ENCODE assay signal across 8 mouse cellular contexts in the genomic region with DNA sequence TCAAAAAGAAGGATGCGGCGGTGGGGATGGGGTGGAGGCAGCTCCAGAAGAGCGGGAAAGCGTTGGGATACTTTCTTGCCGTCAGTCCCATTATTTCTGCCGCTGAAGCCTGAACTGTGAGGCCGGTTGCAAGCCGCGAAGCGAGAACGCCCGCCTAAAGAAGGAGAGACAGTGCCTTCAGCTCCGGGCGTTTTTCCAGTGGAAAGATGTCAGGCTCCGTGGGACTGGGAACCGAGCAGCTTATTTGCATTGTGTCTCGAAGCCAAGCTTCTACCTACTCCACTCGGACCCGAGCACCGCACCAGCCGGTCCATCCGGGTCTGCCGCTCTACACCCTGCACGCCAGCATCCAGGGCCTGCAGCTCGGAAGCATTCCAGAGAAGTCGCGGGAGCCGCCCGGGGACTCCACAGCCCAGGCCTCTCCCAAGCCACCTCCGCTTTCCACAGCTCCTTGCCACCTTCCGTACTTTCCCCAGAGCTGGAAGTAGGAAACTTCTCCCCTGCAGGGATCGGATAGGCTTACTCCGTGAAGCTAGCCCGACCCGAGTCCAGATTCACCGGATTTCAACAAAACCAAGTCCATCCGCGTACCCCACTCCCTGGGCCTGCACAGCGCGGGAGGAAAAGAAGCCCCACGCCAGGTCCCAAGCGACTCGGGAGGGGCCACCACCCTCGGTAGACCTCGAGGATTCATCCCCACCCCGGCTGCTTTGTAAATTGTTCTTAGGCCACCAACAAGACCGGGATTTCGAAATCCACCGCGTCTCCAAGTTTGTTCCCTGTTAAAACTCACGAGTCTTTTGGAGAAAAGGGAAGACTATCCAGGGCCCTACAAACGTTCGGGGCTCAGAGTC. TPM values are rescaled to one million over a fixed set of nuclear protein-coding genes. Genes with fewer than 3 reads are reported as not detected.
DNase-seq lines count a peak whose midpoint lies in the region; ATAC-seq and TF ChIP-seq lines count a peak whose summit lies in the region.
"Had no signal": no experiment of that assay in that cellular context is flagged by ENCODE, and none has a peak within 500 bp of the region (broad histone marks: within the 10 kb centered on the region; RNA-seq: fewer than 3 reads in every experiment).

No protein-coding gene starts in this region.

- no peak overlapping the region for H3K9ac ChIP-seq in hindbrain, embryonic 12.5 days
- no peak overlapping the region for H3K9ac ChIP-seq in hindbrain, embryonic 16.5 days (ENCODE audit: low read depth, low read length)
- H3K9ac ChIP-seq: liver, embryonic 15.5 days had no signal

- no peak for ATAC-seq in hindbrain, embryonic 12.5 days (ENCODE audit: low FRiP score)
- ATAC-seq in hindbrain, embryonic 16.5 days: no peak

- no peak for TF ChIP-seq CTCF in E14TG2a.4 (conservative IDR thresholded peaks at IDR 0.05; ENCODE audit: low read length)
- no peak for TF ChIP-seq CTCF in brain, embryonic 14.5 days (IDR thresholded peaks at IDR 0.05; ENCODE audit: borderline replicate concordance, extremely low read depth, insufficient read depth, insufficient read length)

- no peaks in the 10 kb centered on the region; the same call in 1 of the 2 replicates for H3K9me3 ChIP-seq in hindbrain, embryonic 12.5 days (replicated peaks)
- H3K9me3 ChIP-seq in hindbrain, embryonic 16.5 days (ENCODE audit: control insufficient read depth, low read length): no peaks in the 10 kb centered on the region
- H3K9me3 ChIP-seq in E14TG2a.4 (ENCODE audit: low read length): no peaks in the 10 kb centered on the region
- H3K9me3 ChIP-seq in limb, embryonic 10.5 days (replicated peaks): no peaks in the 10 kb centered on the region
- H3K9me3 ChIP-seq: liver, embryonic 15.5 days had no signal

- under 1% methylated on average over 53 of the region's 53 CpGs for WGBS in hindbrain, embryonic 12.5 days
- under 1% methylated on average over 53 of the region's 53 CpGs for WGBS in hindbrain, embryonic 16.5 days
- under 1% methylated on average over 53 of the region's 53 CpGs for WGBS in limb, embryonic 10.5 days

- H3K4me1 ChIP-seq in hindbrain, embryonic 12.5 days: 0 out of 2 replicates have a peak, but pooled peaks cover 5% of the 10 kb centered on the region
- no peaks in the 10 kb centered on the region for H3K4me1 ChIP-seq in hindbrain, embryonic 16.5 days (ENCODE audit: control insufficient read depth, insufficient read depth, low read depth, low read length)
- peaks cover 51% of the 10 kb centered on the region for H3K4me1 ChIP-seq in E14TG2a.4 (replicated peaks; ENCODE audit: low read depth, low read length)
- peaks cover 42% of the 10 kb centered on the region for H3K4me1 ChIP-seq in limb, embryonic 10.5 days
- H3K4me1 ChIP-seq: liver, embryonic 15.5 days had no signal

- H3K27me3 ChIP-seq in hindbrain, embryonic 12.5 days: peaks cover 97% of the 10 kb centered on the region
- H3K27me3 ChIP-seq in hindbrain, embryonic 16.5 days (replicated peaks; ENCODE audit: control insufficient read depth, insufficient read depth, low read length): peaks cover 70% of the 10 kb centered on the region
- H3K27me3 ChIP-seq in E14TG2a.4 (ENCODE audit: insufficient read depth, low read length): peaks cover 88% of the 10 kb centered on the region
- H3K27me3 ChIP-seq in limb, embryonic 10.5 days (ENCODE audit: low read depth, poor library complexity, severe bottlenecking): peaks cover 100% of the 10 kb centered on the region

- H3K4me2 ChIP-seq in hindbrain, embryonic 12.5 days (replicated peaks): no peak overlapping the region; the same call in 1 of the 2 replicates
- H3K4me2 ChIP-seq in hindbrain, embryonic 16.5 days (ENCODE audit: low read length): no peak overlapping the region
- H3K4me2 ChIP-seq: liver, embryonic 15.5 days had no signal

- 0 out of 2 replicates have a peak overlapping the region, but pooled peaks have one; percentile 6 for H3K4me3 ChIP-seq in hindbrain, embryonic 12.5 days
- H3K4me3 ChIP-seq in hindbrain, embryonic 16.5 days (ENCODE audit: low read length): no peak overlapping the region
- peak overlapping the region; percentile 57 for H3K4me3 ChIP-seq in E14TG2a.4 (replicated peaks; ENCODE audit: low read length)
- peak overlapping the region; percentile 36 for H3K4me3 ChIP-seq in limb, embryonic 10.5 days
- H3K4me3 ChIP-seq: liver, embryonic 15.5 days had no signal

- DNase-seq in brain, embryonic 14.5 days (ENCODE audit: low read depth): peak; percentile 45
- DNase-seq in limb, embryonic 10.5 days (ENCODE audit: low spot score): peak; percentile 84
- DNase-seq in adrenal gland, postnatal 36 days: no peak
- no peak for DNase-seq in spleen, adult 18-20 months

- H3K27ac ChIP-seq in hindbrain, embryonic 12.5 days: no peak overlapping the region
- no peak overlapping the region for H3K27ac ChIP-seq in hindbrain, embryonic 16.5 days (ENCODE audit: low read depth, low read length)
- 0 out of 2 replicates have a peak overlapping the region, but pooled peaks have one; percentile 14 for H3K27ac ChIP-seq in limb, embryonic 10.5 days
- H3K27ac ChIP-seq: liver, embryonic 15.5 days had no signal

- no peak for TF ChIP-seq POLR2A in brain, embryonic 14.5 days (IDR thresholded peaks at IDR 0.05; ENCODE audit: borderline replicate concordance, extremely low read depth, insufficient read depth, insufficient read length, poor library complexity, severe bottlenecking)

- no peaks in the 10 kb centered on the region for H3K36me3 ChIP-seq in hindbrain, embryonic 12.5 days
- no peaks in the 10 kb centered on the region for H3K36me3 ChIP-seq in hindbrain, embryonic 16.5 days (ENCODE audit: control insufficient read depth, insufficient read depth, low read length)
- no peaks in the 10 kb centered on the region for H3K36me3 ChIP-seq in E14TG2a.4 (ENCODE audit: insufficient read depth, low read length)
- no peaks in the 10 kb centered on the region for H3K36me3 ChIP-seq in limb, embryonic 10.5 days
- H3K36me3 ChIP-seq: liver, embryonic 15.5 days had no signal

RNA-seq across cellular contexts. Expression of gene Vax2, which starts 8.7 kb away (rescaled TPM):
- polyA plus RNA-seq in hindbrain, embryonic 12.5 days (2016; fragmentation: Nextera tagmentation; extraction: Ambion mirVana): not detected in 2 replicates
- polyA plus RNA-seq in hindbrain, embryonic 16.5 days (2015; fragmentation: Nextera tagmentation; extraction: Ambion mirVana): not detected in 2 replicates
- polyA plus RNA-seq in brain, embryonic 14.5 days (2012; rRNA removed): 0.07 and 0.10 TPM in 2 replicates
- polyA plus RNA-seq in limb, embryonic 10.5 days (2016; fragmentation: Nextera tagmentation; extraction: Ambion mirVana): 6.3 and 10.7 TPM in 2 replicates
- not detected for total RNA-seq in adrenal gland, postnatal 36 days (2021)
- polyA plus RNA-seq: liver, embryonic 15.5 days had no signal

RNA-seq across cellular contexts. Expression of gene Cd207, which starts 24.7 kb away (rescaled TPM):
- not detected in 2 replicates for polyA plus RNA-seq in hindbrain, embryonic 12.5 days (2016; fragmentation: Nextera tagmentation; extraction: Ambion mirVana)
- polyA plus RNA-seq in hindbrain, embryonic 16.5 days (2015; fragmentation: Nextera tagmentation; extraction: Ambion mirVana): not detected in 2 replicates
- 0.04 TPM in 1 of 2 replicates, not detected in the other for polyA plus RNA-seq in brain, embryonic 14.5 days (2012; rRNA removed)
- not detected in 2 replicates for polyA plus RNA-seq in limb, embryonic 10.5 days (2016; fragmentation: Nextera tagmentation; extraction: Ambion mirVana)
- total RNA-seq in adrenal gland, postnatal 36 days (2021): under 1 TPM in 1 of 2 experiments, not detected in 1; 0.20 TPM

RNA-seq across cellular contexts. Expression of gene Atp6v1b1, which starts 40.4 kb away (rescaled TPM):
- polyA plus RNA-seq in hindbrain, embryonic 12.5 days (2016; fragmentation: Nextera tagmentation; extraction: Ambion mirVana): 0.23 TPM in 1 of 2 replicates, not detected in the other
- polyA plus RNA-seq in hindbrain, embryonic 16.5 days (2015; fragmentation: Nextera tagmentation; extraction: Ambion mirVana): 0.14 TPM in 1 of 2 replicates, not detected in the other
- polyA plus RNA-seq in brain, embryonic 14.5 days (2012; rRNA removed): 0.08 and 0.26 TPM in 2 replicates
- polyA plus RNA-seq in limb, embryonic 10.5 days (2016; fragmentation: Nextera tagmentation; extraction: Ambion mirVana): not detected in 2 replicates
- total RNA-seq in adrenal gland, postnatal 36 days (2021): not detected
- polyA plus RNA-seq: liver, embryonic 15.5 days had no signal

RNA-seq across cellular contexts. Expression of gene Clec4f, which starts 46.4 kb away (rescaled TPM):
- polyA plus RNA-seq in hindbrain, embryonic 12.5 days (2016; fragmentation: Nextera tagmentation; extraction: Ambion mirVana): not detected in 2 replicates
- polyA plus RNA-seq in hindbrain, embryonic 16.5 days (2015; fragmentation: Nextera tagmentation; extraction: Ambion mirVana): not detected in 2 replicates
- polyA plus RNA-seq in brain, embryonic 14.5 days (2012; rRNA removed): not detected in 2 replicates
- not detected in 2 replicates for polyA plus RNA-seq in limb, embryonic 10.5 days (2016; fragmentation: Nextera tagmentation; extraction: Ambion mirVana)
- total RNA-seq in adrenal gland, postnatal 36 days (2021): not detected

Comparison
In these comparisons a context has a peak if more than half of its experiments do, and no peak if none do; other contexts are left out.
1. DNase-seq: peak in brain, embryonic 14.5 days (single experiment) and limb, embryonic 10.5 days (single experiment); none in adrenal gland, postnatal 36 days (0 of 2) and spleen, adult 18-20 months (0 of 2).